Mouse (Mus musculus) bone marrow, adult 2 months (tissue): ENCODE data around the gene Jhy. TPM values are rescaled to one million over a fixed set of nuclear protein-coding genes. Genes with fewer than 3 reads are reported as not detected.

Source experiments
- H3K27ac ChIP-seq: fragments of 200-500 bp; 2 replicates; pipeline ENCODE4 v1.5.1; 2012; ENCODE audit warnings: low read depth, mild to moderate bottlenecking, control low read depth, inconsistent platforms, low read length; ENCODE audit not compliant: control insufficient read depth, poor library complexity, insufficient read depth
- H3K4me1 ChIP-seq: fragments of 200-500 bp; 2 replicates; pipeline ENCODE4 v1.6.1; 2011; ENCODE audit warnings: low read length; ENCODE audit not compliant: control insufficient read depth, insufficient read depth
- H3K4me3 ChIP-seq: fragments of 200-500 bp; replicated peaks from 2 replicates; pipeline ENCODE3; 2011; ENCODE audit warnings: mild to moderate bottlenecking, low read depth, low read length, control low read depth; ENCODE audit not compliant: control insufficient read depth
- CTCF ChIP-seq: fragments of 200-500 bp; IDR thresholded peaks from 2 replicates; pipeline ENCODE4 v1.5.1; 2011; ENCODE audit warnings: low read length, control low read depth; ENCODE audit not compliant: control insufficient read depth, insufficient read depth
- POLR2A ChIP-seq: fragments of 200-500 bp; IDR thresholded peaks from 2 replicates; pipeline ENCODE4 v1.6.1; 2011; ENCODE audit warnings: low read depth, mild to moderate bottlenecking, control low read depth, low read length, borderline replicate concordance; ENCODE audit not compliant: control insufficient read depth
- WGBS: fragments of 180-500 bp; shearing (Covaris S2); methylation state at CpG from one replicate; pipeline ENCODE4 v1.1.7; 2018; 5-methylcytosine and 5-hydroxymethylcytosine counted together
- polyA plus RNA-seq: library from polyadenylated mRNA; stranded (reverse); fragments of >200 nt; gene quantifications from 2 replicates; pipeline ENCODE4 v1.2.4, GENCODE M21; 2011; ENCODE audit warnings: low replicate concordance; ENCODE audit not compliant: missing spikeins, insufficient read depth, insufficient read length

Jhy gene
- polyA plus RNA-seq, 1 experiment, result 0.82 TPM

GRCm38 (mm10) chr9:40989940-40990588 lies 26.1 kb upstream of the Jhy start:
- Histone ChIP-seq H3K27ac (no peak overlapping the region), H3K4me3 (no peak overlapping the region), H3K4me1 (no peaks in the 10 kb centered on the region)
- TF ChIP-seq POLR2A (no peak), CTCF (no peak)
- WGBS, result 39% methylated on average over 4 of the region's 4 CpGs

GRCm38 (mm10) chr9:40984313-40984712 lies 20.4 kb upstream of the Jhy start:
- H3K4me1 ChIP-seq, result no peaks in the 10 kb centered on the region
- WGBS, result 71% methylated on average over 3 of the region's 3 CpGs
- TF ChIP-seq POLR2A, result no peak
- no peak for TF ChIP-seq CTCF
- H3K4me3 ChIP-seq, result no peak overlapping the region
- H3K27ac ChIP-seq, result no peak overlapping the region

- WGBS, result 89% methylated on average over 3 of the region's 3 CpGs
These were observed 19.8 kb upstream of the Jhy start for GRCm38 (mm10) chr9:40983758-40984157.

DNA sequence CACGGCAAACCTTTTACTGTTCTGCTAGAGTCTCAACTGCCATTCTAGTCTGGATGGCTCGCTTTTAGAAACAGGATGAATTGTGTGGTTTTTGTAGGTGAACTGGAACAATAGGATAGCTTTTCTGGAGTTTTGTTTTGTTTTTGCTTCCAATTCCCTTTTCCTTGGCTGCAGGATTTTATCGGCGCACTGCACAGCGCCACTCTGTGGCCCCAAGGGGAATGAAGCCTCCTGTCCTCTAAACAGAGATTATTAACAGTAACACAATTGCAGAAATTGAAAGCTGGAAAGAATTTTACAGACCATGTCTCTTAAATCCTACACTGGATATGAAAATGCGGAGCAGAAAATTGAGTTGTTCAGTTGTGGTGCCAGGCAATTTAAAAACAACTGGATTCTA lies 18.6 kb upstream of the Jhy start:
- 34% methylated on average over 6 of the region's 6 CpGs for WGBS

More at GRCm38 (mm10) chr9:40983758-40984157, 19.8 kb upstream of the Jhy start:
- no peak for TF ChIP-seq POLR2A
- TF ChIP-seq CTCF, result no peak
- H3K27ac ChIP-seq, result no peak overlapping the region
- no peaks in the 10 kb centered on the region for H3K4me1 ChIP-seq
- H3K4me3 ChIP-seq, result no peak overlapping the region

DNA sequence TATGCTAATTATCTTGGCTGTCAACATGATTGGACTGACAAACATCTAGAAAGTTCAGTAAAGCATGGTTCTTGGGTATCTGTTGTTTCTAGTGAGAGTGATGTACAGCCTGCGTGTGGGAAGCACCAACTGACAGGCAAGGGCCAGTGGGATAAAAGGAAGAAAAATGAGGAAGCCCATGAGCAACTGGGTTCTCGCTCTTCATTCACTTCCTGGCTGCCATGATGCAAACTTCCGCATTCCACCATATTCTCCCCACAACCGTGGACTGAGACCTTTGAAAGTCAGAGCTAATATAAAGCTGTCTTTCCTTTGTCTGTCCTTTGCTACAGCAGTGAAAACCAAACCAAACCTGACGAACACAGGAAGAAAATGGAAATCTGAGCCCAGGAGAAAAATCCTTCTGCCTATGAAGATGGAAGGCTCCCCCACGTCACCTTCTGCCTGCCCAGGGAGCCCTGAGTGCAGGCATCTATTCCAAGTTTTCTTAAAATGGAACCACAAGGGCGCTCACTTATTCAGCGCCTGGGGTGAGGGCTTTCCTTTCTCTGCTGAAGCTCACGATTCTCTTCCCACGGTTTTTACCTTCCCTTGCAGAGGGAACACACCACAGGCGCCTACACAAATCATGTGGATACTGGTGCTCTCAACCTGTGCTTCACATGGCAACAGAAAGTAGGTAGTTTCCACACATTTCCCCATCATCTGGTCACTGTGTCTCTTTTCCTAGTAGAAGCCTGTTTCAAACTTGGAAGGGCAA lies 10.3 kb upstream of the Jhy start:
- Histone ChIP-seq H3K27ac (no peak overlapping the region), H3K4me3 (no peak overlapping the region), H3K4me1 (no peaks in the 10 kb centered on the region)
- no peak for TF ChIP-seq POLR2A
- TF ChIP-seq CTCF, result no peak
- 64% methylated on average over 11 of the region's 11 CpGs for WGBS

More for the DNA sequence above, 18.6 kb upstream of the Jhy start:
- TF ChIP-seq POLR2A, result no peak
- peak; percentile 49; the same call in 1 of the 2 replicates for TF ChIP-seq CTCF
- Histone ChIP-seq H3K4me3 (no peak overlapping the region), H3K4me1 (no peaks in the 10 kb centered on the region), H3K27ac (no peak overlapping the region)

DNA sequence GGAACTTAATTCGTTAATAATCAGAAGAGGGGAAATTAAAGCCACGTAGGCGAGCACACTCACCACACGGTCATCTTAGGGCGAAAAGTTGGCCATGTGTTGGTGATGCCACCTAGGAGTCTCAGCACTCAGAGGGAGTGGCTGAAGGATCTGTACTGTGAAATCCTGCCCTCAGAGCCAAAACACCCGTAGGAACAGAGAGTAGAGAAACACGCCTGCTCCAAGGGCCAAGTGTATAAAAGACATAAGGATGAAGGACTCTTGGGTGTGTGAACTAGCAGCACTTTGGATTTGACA lies 448 bp upstream of the Jhy start:
- Histone ChIP-seq H3K4me3 (no peak overlapping the region), H3K27ac (no peak overlapping the region), H3K4me1 (no peaks in the 10 kb centered on the region)
- TF ChIP-seq CTCF (no peak), POLR2A (no peak)
- 38% methylated on average over 7 of the region's 7 CpGs for WGBS

DNA sequence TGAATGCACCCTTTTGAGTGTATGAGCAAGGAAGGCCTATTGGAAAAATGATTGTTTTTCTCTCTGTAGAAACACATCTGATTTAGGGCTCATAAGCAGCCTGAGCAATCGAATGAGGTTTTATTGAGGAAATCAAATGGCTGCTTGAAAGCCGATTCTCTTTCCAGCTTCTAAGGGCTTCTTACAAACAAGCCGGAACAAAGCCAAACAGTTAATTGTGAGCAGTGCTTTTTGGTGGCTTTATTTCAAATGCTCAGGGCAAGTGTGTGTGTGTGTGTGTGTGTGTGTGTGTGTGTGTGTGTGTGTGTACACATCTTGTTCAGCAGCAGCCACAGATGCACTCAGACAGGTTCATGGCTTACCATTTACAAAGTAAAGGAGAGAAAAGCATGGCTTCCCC lies 2.5 kb downstream of the Jhy start:
- Histone ChIP-seq H3K4me1 (no peaks in the 10 kb centered on the region), H3K27ac (no peak overlapping the region), H3K4me3 (no peak overlapping the region)
- no peak for TF ChIP-seq CTCF
- TF ChIP-seq POLR2A, result no peak
- 81% methylated on average over 3 of the region's 3 CpGs for WGBS

GRCm38 (mm10) chr9:40949039-40949615 lies 14.8 kb downstream of the Jhy start:
- H3K27ac ChIP-seq, result no peak overlapping the region
- H3K4me3 ChIP-seq, result no peak overlapping the region
- TF ChIP-seq POLR2A (no peak), CTCF (no peak)
- no peaks in the 10 kb centered on the region for H3K4me1 ChIP-seq
- 73% methylated on average over 18 of the region's 18 CpGs for WGBS
